8 mouse cellular contexts compared by ENCODE assay signal in the genomic region with DNA sequence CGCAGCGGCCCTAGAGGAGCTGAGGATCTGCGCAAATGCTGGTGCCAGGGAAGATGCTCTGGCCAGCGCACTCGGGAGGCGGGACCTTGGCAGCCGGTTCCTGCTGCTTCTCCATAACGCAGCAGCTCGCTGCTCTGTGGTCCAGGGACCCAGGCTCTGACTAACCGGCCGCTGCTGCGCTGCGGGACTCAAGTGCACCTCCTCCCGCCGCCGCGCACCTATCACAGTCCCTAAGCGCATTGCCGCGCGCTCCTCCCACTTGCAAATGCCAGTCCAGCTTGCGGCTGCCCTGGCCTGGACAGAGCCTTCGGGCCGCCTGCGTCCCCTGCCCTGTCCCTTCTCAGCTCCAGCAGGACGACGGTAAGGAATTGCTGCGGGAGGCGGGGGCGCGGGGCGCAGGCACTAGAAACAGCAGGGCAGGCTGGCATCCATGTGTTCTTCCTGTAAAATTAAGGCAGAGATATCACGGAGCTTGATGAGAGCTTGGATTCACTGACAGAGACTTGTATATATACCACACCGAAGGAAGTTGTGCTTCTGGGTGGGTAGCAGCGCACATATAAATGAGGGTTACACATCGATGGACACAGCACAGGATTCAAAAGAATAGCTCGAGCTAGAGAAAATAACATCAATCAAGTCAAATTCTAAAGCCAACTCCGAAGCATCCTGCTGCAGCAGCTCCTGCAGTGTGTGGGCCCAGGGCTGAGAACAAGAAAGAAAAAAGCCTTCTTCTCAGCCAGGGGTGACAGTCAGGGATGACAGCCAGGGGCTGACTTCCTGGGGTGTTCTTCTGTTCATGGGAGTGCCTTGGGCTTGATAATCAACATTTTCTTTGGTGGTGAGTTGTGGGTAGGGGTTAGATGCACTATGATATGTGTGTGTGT. TPM values are rescaled to one million over a fixed set of nuclear protein-coding genes. Genes with fewer than 3 reads are reported as not detected.
DNase-seq lines count a peak whose midpoint lies in the region; ATAC-seq and TF ChIP-seq lines count a peak whose summit lies in the region.

No protein-coding gene starts in this region.

- WGBS in intestine, postnatal 0 days = 4% methylated on average over 38 of the region's 38 CpGs

- intact Hi-C loops in left cerebral cortex, postnatal 25 days (cut with DNase I) = loop anchor here (5.0 kb wide), 1 partner anchor 41 kb away; no protein-coding TSS in a partner anchor

- H3K36me3 ChIP-seq in intestine, postnatal 0 days (ENCODE audit: control insufficient read depth, insufficient read depth) = no peaks in the 10 kb centered on the region

- H3K4me3 ChIP-seq in intestine, postnatal 0 days (ENCODE audit: low read depth, low read length) = peak overlapping the region; percentile 16

- peak; percentile 51 for DNase-seq in gastrocnemius, postnatal 10 days
- DNase-seq in gastrocnemius, adult 8-10 months (ENCODE audit: low spot score in 2 of 2) = no peak
- DNase-seq in cerebellum, postnatal 14 days = peak; percentile 74 to 78
- peak; percentile 46 to 52 for DNase-seq in frontal cortex, postnatal 36 days (ENCODE audit: low spot score in 2 of 2)
- DNase-seq in left cerebral cortex, postnatal 25 days (ENCODE audit: low spot score in 2 of 2) = peak; percentile 57 to 62
- DNase-seq in neural tube, embryonic 10.5 days (ENCODE audit: extremely low spot score, low spot score) = peak; percentile 64
- DNase-seq in c-Kit-positive CD71-positive TER-119-positive erythroid progenitor cells, embryonic 14.5 days (ENCODE audit: low spot score) = no peak

- 0 out of 2 replicates have a peak, but pooled peaks have one; percentile 28 for ATAC-seq in intestine, postnatal 0 days

- no peaks in the 10 kb centered on the region for H3K4me1 ChIP-seq in intestine, postnatal 0 days (replicated peaks; ENCODE audit: control insufficient read depth, insufficient read depth, low read length)

- no peak overlapping the region for H3K27ac ChIP-seq in intestine, postnatal 0 days (ENCODE audit: low read depth, low read length)

- no peak overlapping the region for H3K9ac ChIP-seq in intestine, postnatal 0 days (ENCODE audit: low read depth, low read length)

- H3K4me2 ChIP-seq in intestine, postnatal 0 days (replicated peaks; ENCODE audit: low read depth) = peak overlapping the region; percentile 51

- TF ChIP-seq CTCF in intestine, postnatal 0 days (IDR thresholded peaks at IDR 0.05; ENCODE audit: low read depth) = peak; percentile 26

- H3K27me3 ChIP-seq in intestine, postnatal 0 days (replicated peaks; ENCODE audit: control insufficient read depth, insufficient read depth, low read length) = peaks cover 27% of the 10 kb centered on the region

- H3K9me3 ChIP-seq in intestine, postnatal 0 days (ENCODE audit: control insufficient read depth) = no peaks in the 10 kb centered on the region

RNA-seq across cellular contexts. Expression of a gene that starts 45.4 kb away (rescaled TPM):
- under 1 TPM; 0.16 to 0.26 TPM for total RNA-seq in gastrocnemius, postnatal 10 days (2021)
- not detected for total RNA-seq in gastrocnemius, adult 8-10 months (2022)
- polyA plus RNA-seq in intestine, postnatal 0 days (2015; fragmentation: Nextera tagmentation; extraction: Ambion mirVana) = 0.41 and 0.46 TPM in 2 replicates
- total RNA-seq in left cerebral cortex, postnatal 25 days (2021) = 10 to 100 TPM; 15.7 to 19.4 TPM

Comparison
In these comparisons a context has a peak if more than half of its experiments do, and no peak if none do; other contexts are left out.
1. DNase-seq: peak in gastrocnemius, postnatal 10 days (single experiment), cerebellum, postnatal 14 days (2 of 2), frontal cortex, postnatal 36 days (2 of 2), left cerebral cortex, postnatal 25 days (2 of 2) and neural tube, embryonic 10.5 days (single experiment); none in gastrocnemius, adult 8-10 months (0 of 2) and c-Kit-positive CD71-positive TER-119-positive erythroid progenitor cells, embryonic 14.5 days (single experiment).
2. RNA of a gene that starts 45.4 kb away (total RNA-seq): 15.7 to 19.4 TPM in left cerebral cortex, postnatal 25 days; 0.16 to 0.26 TPM in gastrocnemius, postnatal 10 days and not detected in gastrocnemius, adult 8-10 months; every median in the first group is over 10 times any median in the second.